Mouse (Mus musculus) G1E-ER4 (cell line): Measurements from ENCODE around the gene Iqcj. TPM values are rescaled to one million over a fixed set of nuclear protein-coding genes. Genes with fewer than 3 reads are reported as not detected.

ENCODE experiments used
- GATA1 ChIP-seq: IDR thresholded peaks from one replicate; pipeline ENCODE4 v1.8.0; 2012; ENCODE audit warnings: low read length, inconsistent platforms
- polyA plus RNA-seq: library from polyadenylated mRNA; stranded (reverse); fragments of >175 nt; gene quantifications from 2 replicates; pipeline ENCODE4 v1.2.3, GENCODE M21; 2012

Gene Iqcj
- polyA plus RNA-seq, 1 experiment, result not detected

DNA sequence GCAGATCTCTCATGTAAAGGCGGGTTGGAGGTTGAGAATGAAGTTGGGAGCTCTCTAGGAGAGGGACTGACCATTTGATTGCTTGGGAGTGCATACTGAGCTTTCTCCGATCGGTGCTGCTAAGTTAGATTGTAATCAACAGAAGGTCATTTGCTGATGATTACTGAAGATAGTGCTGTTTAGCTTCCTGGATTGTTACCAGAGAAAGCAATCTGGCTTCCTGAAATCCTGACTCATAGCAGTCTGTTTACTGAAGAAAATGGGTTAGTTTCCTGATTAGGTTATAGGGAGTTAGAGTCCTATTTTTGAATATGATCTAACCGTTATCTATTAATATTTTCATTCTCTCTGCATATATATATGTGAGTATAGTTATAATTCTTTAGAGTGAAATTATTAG is 209.3 kb downstream of the Iqcj start:
- TF ChIP-seq GATA1, result no peak

- no peak for TF ChIP-seq GATA1
Observed at GRCm38 (mm10) chr3:68105081-68105685, 213.2 kb downstream of the Iqcj start.

Other genes starting within 250 kb of the Iqcj start
- not detected in 2 replicates for gene Iqschfp, start within 50 bp of the Iqcj start, polyA plus RNA-seq
- gene Schip1, start 172.6 kb downstream of the Iqcj start, polyA plus RNA-seq, result not detected in 2 replicates